Mouse (Mus musculus) CH12.LX (cell line): ENCODE results near the gene Sec14l1.

Source experiments
- CHD2 ChIP-seq: IDR thresholded peaks from 2 replicates; pipeline ENCODE4 v1.6.1; 2011; ENCODE audit warnings: low read length, improper control_type of control experiment
- CTCF ChIP-seq, 2 experiments: IDR thresholded peaks in 1 of 2; conservative IDR thresholded peaks in 1 of 2; 2 replicates each; pipeline ENCODE4 v1.5.1; 2011 to 2012; ENCODE audit warnings: low read depth in 2 of 2, low read length in 2 of 2, improper control_type of control experiment in 1 of 2, inconsistent platforms in 1 of 2, mild to moderate bottlenecking in 1 of 2, moderate library complexity in 1 of 2
- E2F4 ChIP-seq: IDR thresholded peaks from 2 replicates; pipeline ENCODE4 v1.6.1; 2011; ENCODE audit warnings: low read depth, low read length, improper control_type of control experiment; ENCODE audit not compliant: insufficient replicate concordance
- EP300 ChIP-seq: IDR thresholded peaks from 2 replicates; pipeline ENCODE4 v1.6.1; 2011; ENCODE audit warnings: low read length, improper control_type of control experiment
- ETS1 ChIP-seq: conservative IDR thresholded peaks from 2 replicates; pipeline ENCODE4 v1.6.1; 2012; ENCODE audit warnings: low read depth, mild to moderate bottlenecking, inconsistent platforms, low read length, improper control_type of control experiment, moderate library complexity
- JUND ChIP-seq: conservative IDR thresholded peaks from 2 replicates; pipeline ENCODE4 v1.6.1; 2011; ENCODE audit warnings: low read depth, low read length, improper control_type of control experiment
- NRF1 ChIP-seq: IDR thresholded peaks from 2 replicates; pipeline ENCODE4 v1.6.1; 2014; ENCODE audit warnings: low read depth, mild to moderate bottlenecking, inconsistent platforms, low read length, improper control_type of control experiment, moderate library complexity
- SIN3A ChIP-seq: IDR thresholded peaks from 2 replicates; pipeline ENCODE4 v1.6.1; 2012; ENCODE audit warnings: low read length, improper control_type of control experiment, inconsistent platforms
- SMC3 ChIP-seq: IDR thresholded peaks from 2 replicates; pipeline ENCODE4 v1.6.1; 2011; ENCODE audit warnings: low read depth, low read length, improper control_type of control experiment
- USF1 ChIP-seq: IDR thresholded peaks from 2 replicates; pipeline ENCODE4 v1.6.1; 2014; ENCODE audit warnings: low read depth, mild to moderate bottlenecking, inconsistent platforms, low read length, improper control_type of control experiment
- ZC3H11A ChIP-seq: IDR thresholded peaks from 2 replicates; pipeline ENCODE4 v1.6.1; 2012; ENCODE audit warnings: low read depth, mild to moderate bottlenecking, inconsistent platforms, low read length, improper control_type of control experiment
- ZNF384 ChIP-seq: IDR thresholded peaks from 2 replicates; pipeline ENCODE4 v1.6.1; 2012; ENCODE audit warnings: low read depth, low read length, improper control_type of control experiment, inconsistent platforms

DNA sequence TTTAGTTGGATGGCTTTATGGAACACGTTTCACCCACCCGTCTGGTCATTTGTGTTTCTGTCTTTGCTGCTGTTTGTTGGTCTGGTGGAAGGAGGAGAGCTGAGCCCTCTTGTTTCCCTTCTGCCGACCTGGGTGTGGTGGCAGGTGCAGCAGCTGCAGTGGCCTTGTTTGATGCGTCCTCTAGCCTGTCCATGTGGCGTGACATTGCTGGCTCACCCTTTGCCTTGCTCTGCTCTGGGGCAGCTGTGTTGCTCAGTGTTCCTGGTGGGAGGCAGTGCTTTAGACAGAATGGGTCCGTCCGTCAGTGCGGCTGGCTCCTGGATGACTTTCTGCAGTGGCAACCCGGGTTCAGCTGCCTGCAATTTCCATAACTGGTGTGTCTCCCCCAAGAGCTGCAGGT lies 38.6 kb downstream of the Sec14l1 start:
- TF ChIP-seq ETS1 (no peak), CTCF (conservative IDR thresholded peaks at IDR 0.05 in 1 of 2, IDR thresholded peaks at IDR 0.05 in 1 of 2; ENCODE audit: low read depth in 2 of 2, low read length in 2 of 2) (no peak), SMC3 (no peak), NRF1 (no peak), ZC3H11A (no peak), EP300 (no peak), USF1 (no peak), JUND (no peak), SIN3A (no peak), E2F4 (no peak), ZNF384 (no peak), CHD2 (no peak)
